Mouse (Mus musculus) G1E (cell line): Measurements from ENCODE around the gene Ube2m.

ENCODE experiments used
- CTCF ChIP-seq: IDR thresholded peaks from 2 replicates; pipeline ENCODE4 v1.5.1; 2012; ENCODE audit warnings: low read depth, low read length, inconsistent platforms, mixed read lengths
- GATA1 ChIP-seq: IDR thresholded peaks from 2 replicates; pipeline ENCODE4 v1.6.1; 2012; ENCODE audit warnings: borderline replicate concordance, low read length, inconsistent platforms, mixed read lengths
- GATA2 ChIP-seq: IDR thresholded peaks from 2 replicates; pipeline ENCODE4 v1.6.1; 2012; ENCODE audit warnings: low read depth, low read length, inconsistent platforms, borderline replicate concordance
- POLR2AphosphoS5 ChIP-seq: IDR thresholded peaks from 2 replicates; pipeline ENCODE4 v1.6.1; 2012; ENCODE audit warnings: low read depth, low read length, inconsistent platforms; ENCODE audit not compliant: insufficient replicate concordance
- TAL1 ChIP-seq: conservative IDR thresholded peaks from 2 replicates; pipeline ENCODE4 v1.6.1; 2012; ENCODE audit warnings: low read depth, low read length, inconsistent platforms, mixed read lengths

- no peak for TF ChIP-seq GATA1
- TF ChIP-seq CTCF: no peak
- TF ChIP-seq POLR2AphosphoS5: no peak
- no peak for TF ChIP-seq GATA2
- no peak for TF ChIP-seq TAL1
Measured at GRCm38 (mm10) chr7:13031069-13031468, 7.0 kb downstream of the Ube2m start.
